Mouse (Mus musculus): ENCODE results near the gene Ube2e1.
A peak's percentile ranks its signal among the peaks of the same experiment; 100 is the strongest.

The Ube2e1 gene

GRCm38 (mm10) chr14:18326968-18327672 is 4.5 kb downstream of the Ube2e1 start:
- peak; percentile 70 for DNase-seq (ENCODE audit: low read depth, low spot score)

- DNase-seq (ENCODE audit: low read depth, low spot score): no peak
These were observed 13.9 kb downstream of the Ube2e1 start for GRCm38 (mm10) chr14:18317457-18318411.

- DNase-seq (ENCODE audit: low read depth, low spot score): no peak
These were observed 27.5 kb downstream of the Ube2e1 start for GRCm38 (mm10) chr14:18304165-18304564.

GRCm38 (mm10) chr14:18303262-18303661 is 28.4 kb downstream of the Ube2e1 start:
- no peak for DNase-seq (ENCODE audit: low read depth, low spot score)

GRCm38 (mm10) chr14:18302750-18303149 is 28.9 kb downstream of the Ube2e1 start:
- DNase-seq (ENCODE audit: low read depth, low spot score): no peak

GRCm38 (mm10) chr14:18301591-18301990 is 30.1 kb downstream of the Ube2e1 start:
- no peak for DNase-seq (ENCODE audit: low read depth, low spot score)

- peak; percentile 32 for DNase-seq (ENCODE audit: low read depth, low spot score)
These were observed 31.0 kb downstream of the Ube2e1 start for GRCm38 (mm10) chr14:18300676-18301075.

GRCm38 (mm10) chr14:18298874-18299273 is 32.8 kb downstream of the Ube2e1 start:
- DNase-seq (ENCODE audit: low read depth, low spot score): no peak

GRCm38 (mm10) chr14:18297441-18297840 is 34.2 kb downstream of the Ube2e1 start:
- DNase-seq (ENCODE audit: low read depth, low spot score): no peak

GRCm38 (mm10) chr14:18292578-18292977 is 39.1 kb downstream of the Ube2e1 start:
- DNase-seq (ENCODE audit: low read depth, low spot score): no peak

- no peak for DNase-seq (ENCODE audit: low read depth, low spot score)
These were observed 39.5 kb downstream of the Ube2e1 start for GRCm38 (mm10) chr14:18292111-18292510.

- DNase-seq (ENCODE audit: low read depth, low spot score): no peak
These were observed 44.3 kb downstream of the Ube2e1 start for GRCm38 (mm10) chr14:18287391-18287790.

GRCm38 (mm10) chr14:18286441-18286840 is 45.2 kb downstream of the Ube2e1 start:
- DNase-seq (ENCODE audit: low read depth, low spot score): no peak

GRCm38 (mm10) chr14:18285476-18285875 is 46.2 kb downstream of the Ube2e1 start:
- DNase-seq (ENCODE audit: low read depth, low spot score): no peak

GRCm38 (mm10) chr14:18284581-18284980 is 47.1 kb downstream of the Ube2e1 start:
- DNase-seq (ENCODE audit: low read depth, low spot score): peak; percentile 20

- DNase-seq (ENCODE audit: low read depth, low spot score): no peak
These were observed 51.3 kb downstream of the Ube2e1 start for GRCm38 (mm10) chr14:18280375-18280774.

GRCm38 (mm10) chr14:18274526-18274925 is 57.1 kb downstream of the Ube2e1 start:
- no peak for DNase-seq (ENCODE audit: low read depth, low spot score)

- no peak for DNase-seq (ENCODE audit: low read depth, low spot score)
These were observed 60.0 kb downstream of the Ube2e1 start for GRCm38 (mm10) chr14:18271666-18272065.

GRCm38 (mm10) chr14:18270529-18271441 is 60.9 kb downstream of the Ube2e1 start, which contains the start of the genes Nkiras1 and Rpl15:
TSS of gene Nkiras1 (plus strand) at chr14:18271136.
TSS of gene Rpl15 (minus strand) at chr14:18271391.
- DNase-seq (ENCODE audit: low read depth, low spot score): peak; percentile 99

- peak; percentile 59 for DNase-seq (ENCODE audit: low read depth, low spot score)
These were observed 61.6 kb downstream of the Ube2e1 start for GRCm38 (mm10) chr14:18269947-18270528.

GRCm38 (mm10) chr14:18263427-18263826 is 68.2 kb downstream of the Ube2e1 start:
- no peak for DNase-seq (ENCODE audit: low read depth, low spot score)

All from ZHBTc4 (cell line).